Mouse (Mus musculus) spleen, postnatal 0 days (tissue): ENCODE data around the gene Gm10377. TPM values are rescaled to one million over a fixed set of nuclear protein-coding genes. Genes with fewer than 3 reads are reported as not detected.

Experiments used
- polyA plus RNA-seq: library from polyadenylated mRNA; unstranded; fragments of >200 nt; fragmentation: Nextera tagmentation; extraction: Ambion mirVana; gene quantifications from 2 replicates; pipeline ENCODE4 v1.2.1, GENCODE M21; 2015

The Gm10377 gene
- not detected in 2 replicates for polyA plus RNA-seq

GRCm38 (mm10) chr14:42797887-42798286 is at the start of gene Gm10377:
Gm10377 (minus strand) TSS chr14:42797987.

GRCm38 (mm10) chr14:42768721-42769120 is 29.1 kb downstream of the Gm10377 start, which contains the start of gene Gm3015:
Gm3015 (minus strand) TSS chr14:42768821.

Other genes with a start within 250 kb of the Gm10377 start
- not detected in 2 replicates for gene Gm17124, start 198.1 kb downstream of the Gm10377 start, polyA plus RNA-seq
- not detected in 2 replicates for gene Gm3633, start 156.1 kb downstream of the Gm10377 start, polyA plus RNA-seq
- not detected in 2 replicates for gene Gm10378, start 142.0 kb downstream of the Gm10377 start, polyA plus RNA-seq
- gene Gm3015, start 29.2 kb downstream of the Gm10377 start, polyA plus RNA-seq, result not detected in 2 replicates
- not detected in 2 replicates for gene Gm21977, start 55.5 kb upstream of the Gm10377 start, polyA plus RNA-seq
- gene Gm8082, start 195.6 kb upstream of the Gm10377 start, polyA plus RNA-seq, result not detected in 2 replicates
- gene Gm10376, start 217.6 kb upstream of the Gm10377 start, polyA plus RNA-seq, result not detected in 2 replicates